Mouse (Mus musculus) gastrocnemius, postnatal 10 days (tissue): ENCODE measurements around the gene 4930402F06Rik. TPM values are rescaled to one million over a fixed set of nuclear protein-coding genes. Genes with fewer than 3 reads are reported as not detected.

ENCODE experiments used
- DNase-seq: peaks from one replicate; pipeline ENCODE4 v3.0.0; 2021; ENCODE audit warnings: mixed read lengths
- long read RNA-seq, 2 experiments: library from polyadenylated mRNA; stranded (forward); transcript quantifications; one replicate each; pipeline ENCODE4 v2.0.0; 2021
- total RNA-seq, 2 experiments: library from RNA; stranded (reverse); gene quantifications; 2 replicates each; pipeline ENCODE4 v1.2.3; 2021

4930402F06Rik gene
- not detected for total RNA-seq
- long read RNA-seq, experiment 1, result 0 reads
- long read RNA-seq, experiment 2, result 0 reads

GRCm38 (mm10) chr2:35397096-35397495 is at the start of gene 4930402F06Rik:
Gene 4930402F06Rik (minus strand): TSS chr2:35397175.
- DNase-seq, result no peak

GRCm38 (mm10) chr2:35446300-35446699 is 49.3 kb upstream of the 4930402F06Rik start:
- no peak for DNase-seq

- no peak for DNase-seq
These were observed 48.6 kb upstream of the 4930402F06Rik start for GRCm38 (mm10) chr2:35445610-35446009.

GRCm38 (mm10) chr2:35444764-35445262 is 47.8 kb upstream of the 4930402F06Rik start:
- DNase-seq, result no peak

DNA sequence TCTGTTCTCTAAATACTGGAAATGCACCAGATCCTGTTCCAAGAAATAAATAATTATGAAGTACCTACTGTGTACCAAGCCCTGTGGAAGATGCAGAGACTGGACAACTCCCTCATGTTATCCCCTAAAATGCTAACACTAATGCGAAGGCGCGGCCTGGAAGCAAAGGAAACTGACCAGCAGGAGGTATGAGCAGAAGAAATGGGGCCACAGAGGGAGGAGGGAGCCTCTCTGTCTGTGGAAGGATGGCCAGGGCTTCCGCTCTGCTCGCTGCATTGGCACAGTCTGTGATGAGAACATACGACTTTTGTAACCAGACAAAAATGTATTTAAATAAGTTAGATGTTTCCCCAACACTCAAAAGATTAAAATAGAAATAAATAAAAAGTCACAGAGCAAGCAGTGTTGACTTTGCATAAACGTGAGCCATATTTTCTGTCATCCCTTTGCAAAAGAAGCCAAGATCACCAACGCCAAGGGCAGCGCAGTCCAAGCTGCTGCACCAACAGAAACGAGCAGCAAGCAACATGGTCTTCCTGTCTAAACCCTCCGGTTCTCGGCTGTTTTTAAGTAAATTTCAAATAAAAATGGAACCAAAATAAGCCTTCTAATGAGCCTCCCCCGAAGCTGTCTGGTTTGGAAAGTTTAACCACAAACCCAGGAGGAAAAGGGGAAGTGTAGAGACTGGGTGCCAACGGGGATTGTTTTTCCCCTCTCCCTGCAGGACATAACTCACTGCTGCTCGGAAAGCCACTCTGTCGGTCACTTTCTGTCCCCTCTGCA is 47.2 kb upstream of the 4930402F06Rik start:
- peak; percentile 34 for DNase-seq

DNA sequence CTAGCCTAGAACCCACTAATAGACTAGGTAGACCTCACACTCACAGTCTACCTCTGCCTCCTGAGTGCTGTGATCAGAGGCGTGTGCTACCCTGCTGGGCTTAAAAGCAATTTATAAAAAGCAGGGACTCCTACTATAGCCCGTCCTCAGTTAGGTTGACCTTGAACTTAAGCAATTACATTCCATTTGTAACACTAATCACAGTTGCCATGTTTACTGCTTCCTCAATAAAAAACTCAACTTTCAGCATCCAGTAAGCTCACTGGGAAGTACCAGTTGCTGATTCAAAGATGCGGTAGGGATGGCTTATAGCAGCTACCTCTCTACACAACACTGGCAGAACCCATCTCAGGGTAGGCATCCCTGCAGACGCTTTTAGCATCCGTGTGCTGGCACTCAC is 46.4 kb upstream of the 4930402F06Rik start:
- no peak for DNase-seq

GRCm38 (mm10) chr2:35442079-35442478 is 45.1 kb upstream of the 4930402F06Rik start:
- peak; percentile 26 for DNase-seq

DNA sequence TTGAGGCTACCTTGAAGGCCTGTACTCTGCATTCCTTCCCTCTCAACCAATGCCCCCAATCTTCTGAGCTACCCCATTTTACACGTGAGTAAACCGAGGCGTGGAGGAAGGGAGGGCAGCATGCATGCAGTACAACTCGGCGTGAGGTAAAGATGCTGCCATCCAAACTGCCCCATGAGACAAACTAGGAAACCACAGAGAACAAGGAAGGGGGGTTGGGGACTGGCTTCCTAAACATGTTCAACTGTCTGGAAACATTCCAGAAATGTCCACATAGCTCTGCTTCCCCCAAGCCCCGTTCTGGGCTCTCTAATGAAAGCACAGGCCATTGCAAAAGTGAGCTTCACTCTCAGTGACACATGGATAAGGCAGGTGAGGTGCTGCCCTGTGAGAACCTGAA is 44.4 kb upstream of the 4930402F06Rik start:
- no peak for DNase-seq

GRCm38 (mm10) chr2:35440480-35440879 is 43.5 kb upstream of the 4930402F06Rik start:
- DNase-seq, result no peak

DNA sequence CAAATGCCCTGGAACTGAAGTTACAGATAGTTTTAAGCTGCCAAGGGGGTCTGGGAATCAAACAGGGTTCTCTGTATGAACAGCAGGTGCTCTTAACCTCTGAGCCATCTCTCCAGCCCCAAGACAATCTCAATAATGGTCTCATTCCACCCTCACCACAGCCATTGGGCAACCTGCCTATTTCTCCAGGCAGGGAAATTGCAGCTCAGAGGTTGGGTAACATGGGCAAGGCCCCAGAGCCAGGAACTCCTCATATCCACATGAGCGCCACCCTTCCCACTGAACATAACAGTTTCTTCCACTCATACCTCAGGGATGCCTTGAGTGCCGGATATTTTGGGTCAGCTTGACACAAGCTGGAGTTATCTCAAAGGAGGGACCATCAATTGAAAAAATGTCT is 40.8 kb upstream of the 4930402F06Rik start:
- no peak for DNase-seq

DNA sequence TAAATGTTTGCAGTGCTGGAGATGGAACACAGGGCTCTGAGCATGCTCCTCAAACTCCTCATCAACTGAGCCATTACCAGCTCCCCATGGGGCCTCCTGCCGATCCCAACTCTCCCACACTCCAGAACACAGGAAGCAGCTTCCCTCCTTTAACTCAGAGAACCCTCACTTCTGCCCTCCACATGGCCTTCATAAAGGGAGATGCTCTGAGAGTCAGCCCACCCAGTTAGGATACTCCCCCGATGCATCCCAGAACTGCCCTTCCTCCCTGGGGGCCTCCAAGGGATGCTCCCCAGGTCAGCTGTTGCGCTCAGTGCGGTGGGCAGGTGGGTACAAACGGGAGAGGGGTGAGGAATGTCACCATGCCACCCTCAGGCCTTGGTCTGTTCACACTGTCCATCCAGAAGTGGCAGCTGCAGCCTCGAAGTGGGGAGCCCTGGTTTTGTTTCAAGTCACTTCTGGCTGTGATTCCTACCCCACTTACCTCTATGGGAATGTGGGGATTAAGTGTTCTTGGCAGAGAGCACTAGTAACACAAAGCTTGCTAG is 37.7 kb upstream of the 4930402F06Rik start:
- DNase-seq, result no peak

DNA sequence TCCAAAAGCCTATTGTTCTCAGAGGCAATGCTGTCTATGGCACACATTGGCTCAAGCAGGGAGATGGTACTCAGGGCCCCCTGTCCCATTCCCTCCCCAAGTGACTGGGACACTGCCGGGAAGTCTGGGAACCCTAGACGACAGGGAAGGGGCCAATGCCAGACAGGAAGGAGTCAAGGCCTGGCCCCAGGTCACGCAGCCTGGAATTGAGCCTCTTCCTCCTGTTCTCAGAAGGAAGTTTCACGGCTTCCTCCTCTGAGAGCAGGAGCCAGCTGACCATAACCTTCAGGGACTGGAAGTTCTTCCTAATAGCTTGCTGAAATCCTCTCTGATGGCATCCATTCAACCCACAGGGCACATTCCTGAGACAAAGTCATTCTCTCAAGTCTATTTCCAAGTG is 36.5 kb upstream of the 4930402F06Rik start:
- DNase-seq, result no peak

- no peak for DNase-seq
These were observed 35.5 kb upstream of the 4930402F06Rik start for GRCm38 (mm10) chr2:35432472-35432871.

GRCm38 (mm10) chr2:35432011-35432410 is 35.0 kb upstream of the 4930402F06Rik start:
- peak; percentile 23 for DNase-seq

- no peak for DNase-seq
These were observed 33.8 kb upstream of the 4930402F06Rik start for GRCm38 (mm10) chr2:35430806-35431205.

DNA sequence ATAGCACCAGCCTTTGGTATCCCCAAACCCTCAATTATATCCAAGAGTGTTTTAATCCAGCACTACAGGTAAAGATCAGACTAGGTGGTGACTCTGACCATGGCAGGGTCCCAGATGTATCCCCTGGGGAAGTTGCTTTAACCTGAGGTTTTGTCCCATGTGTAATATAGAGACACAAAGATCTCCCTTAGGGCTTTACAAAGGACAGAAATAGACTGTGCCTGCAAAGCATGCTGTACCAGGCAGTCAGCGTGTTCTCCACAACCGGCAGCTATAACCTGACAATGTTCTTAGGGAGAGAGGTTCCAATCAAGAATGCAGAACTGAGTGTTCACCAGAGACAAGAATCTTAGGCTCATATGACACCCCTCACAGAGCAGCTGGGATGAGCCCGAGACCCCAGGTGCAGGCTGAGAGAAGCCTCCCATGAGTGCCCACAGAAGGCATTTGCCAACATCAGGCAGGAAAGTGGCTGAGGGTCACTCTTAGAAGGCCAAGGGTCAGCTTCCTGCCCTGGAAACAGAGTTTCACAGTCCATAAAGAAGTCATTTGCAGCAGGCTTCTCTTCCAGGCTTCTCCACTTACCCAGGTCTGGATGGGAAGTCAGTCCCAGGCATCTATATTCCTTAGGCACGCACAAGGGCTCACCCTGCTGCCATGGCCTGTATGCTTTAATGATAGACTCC is 31.8 kb upstream of the 4930402F06Rik start:
- no peak for DNase-seq

- DNase-seq, result no peak
These were observed 30.6 kb upstream of the 4930402F06Rik start for GRCm38 (mm10) chr2:35427559-35427958.

DNA sequence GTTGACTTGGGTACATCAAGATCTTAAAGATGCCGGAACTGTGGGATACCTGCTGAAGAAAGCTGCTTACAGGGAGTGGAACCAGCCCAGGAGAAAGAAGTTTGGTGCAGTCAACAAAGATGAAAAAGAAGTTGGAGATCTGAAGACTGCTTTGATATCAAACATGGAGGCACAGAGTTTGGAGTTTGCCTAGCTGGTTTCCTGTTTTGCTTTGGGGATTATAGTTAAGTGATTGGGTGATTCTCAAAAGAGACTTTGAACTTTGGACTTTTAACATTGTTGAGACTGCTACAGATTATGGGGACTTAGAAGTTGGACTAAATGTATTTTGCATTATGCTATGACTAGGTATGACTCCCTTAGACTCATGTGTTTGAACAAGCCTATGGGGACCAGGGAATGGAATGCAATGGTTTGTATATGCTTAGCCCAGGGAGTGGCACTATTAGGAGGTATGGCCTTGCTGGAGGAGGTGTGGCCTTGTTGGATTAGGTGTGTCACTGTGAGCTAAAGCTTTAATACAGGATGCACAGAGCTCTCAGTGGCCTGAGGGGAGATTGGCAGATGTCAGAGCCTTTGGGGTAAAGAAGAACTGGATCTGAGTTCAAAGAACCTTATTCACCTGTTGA is 26.9 kb upstream of the 4930402F06Rik start:
- DNase-seq, result no peak

GRCm38 (mm10) chr2:35422384-35422783 is 25.4 kb upstream of the 4930402F06Rik start:
- DNase-seq, result no peak

GRCm38 (mm10) chr2:35420681-35421080 is 23.7 kb upstream of the 4930402F06Rik start:
- no peak for DNase-seq

DNA sequence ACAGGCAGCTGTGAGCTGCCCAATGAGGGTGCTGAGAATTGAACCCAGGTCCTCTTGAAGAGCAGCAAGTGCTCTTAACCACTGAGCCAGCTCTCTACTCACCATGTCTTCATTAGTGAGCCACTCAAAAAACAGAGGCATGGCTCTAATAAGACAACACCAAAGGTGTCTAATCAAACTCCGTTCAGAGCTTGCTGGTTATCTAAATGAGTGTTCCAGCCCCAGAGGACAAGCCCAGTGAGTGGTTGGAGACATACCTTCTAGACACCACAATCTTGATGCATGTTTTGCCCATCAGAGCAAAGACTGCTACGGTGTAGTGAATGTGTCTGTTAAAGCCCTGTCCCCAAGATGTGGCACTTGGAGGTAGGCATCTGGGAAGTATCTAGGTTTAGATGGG is 22.7 kb upstream of the 4930402F06Rik start:
- no peak for DNase-seq

DNA sequence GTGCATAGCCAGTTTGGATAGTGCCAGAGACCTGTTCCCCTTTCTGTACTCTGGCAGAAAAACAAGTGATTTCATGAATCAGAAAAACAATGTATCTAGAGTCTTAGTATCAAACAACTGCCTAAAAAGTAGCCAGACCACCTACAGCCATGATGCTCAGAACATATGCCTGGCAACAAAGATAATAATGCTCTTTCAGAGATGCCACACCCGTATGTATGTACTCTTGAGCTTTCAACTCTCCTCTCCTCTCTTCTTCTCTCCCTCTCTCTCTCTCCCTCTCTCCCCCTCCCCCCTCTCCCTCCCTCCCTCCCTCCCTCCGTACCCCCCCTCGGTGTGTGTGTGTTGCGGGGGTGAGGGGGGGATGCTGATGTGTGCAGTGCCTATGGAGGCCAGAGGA is 22.3 kb upstream of the 4930402F06Rik start:
- DNase-seq, result no peak

- no peak for DNase-seq
These were observed 20.3 kb upstream of the 4930402F06Rik start for GRCm38 (mm10) chr2:35417231-35417630.
